Mouse (Mus musculus): Measurements from ENCODE around the gene Vmn1r61. TPM values are rescaled to one million over a fixed set of nuclear protein-coding genes. Genes with fewer than 3 reads are reported as not detected.

Vmn1r61 gene
- total RNA-seq (2014; fragmentation: Nextera tagmentation) (not detected in 2 replicates), total RNA-seq (2017) (not detected in 2 replicates)

DNA sequence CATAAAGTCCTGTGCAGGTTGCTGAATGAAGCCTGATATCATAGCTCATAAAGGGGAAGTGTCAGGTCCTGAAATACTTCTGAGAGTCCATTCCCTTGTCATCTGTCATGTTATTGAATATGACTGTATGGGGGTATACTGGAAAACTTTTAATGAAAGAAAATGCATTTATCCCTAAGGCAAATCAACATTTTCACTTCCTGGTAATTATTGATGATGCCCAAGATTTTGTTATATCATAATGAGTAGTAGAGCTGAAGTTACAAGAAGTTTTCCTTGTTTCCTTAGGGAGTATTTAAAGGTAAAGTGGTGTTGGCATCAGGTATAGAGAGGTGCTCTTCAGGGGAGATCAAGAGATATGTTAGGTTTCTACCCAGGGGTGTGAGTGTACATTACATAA lies at the start of gene Vmn1r61:
Gene Vmn1r61 (minus strand): TSS at position 101 of the 400 bp plus-strand sequence.
- no peak for ATAC-seq (replicated peaks; ENCODE audit: low FRiP score, low TSS enrichment, poor library complexity, severe bottlenecking)

Other genes starting within 250 kb of the Vmn1r61 start
- not detected in 2 replicates for gene Vmn1r58, start 199.9 kb downstream of the Vmn1r61 start, total RNA-seq (2014; fragmentation: Nextera tagmentation)
- not detected in 2 replicates for gene Vmn1r58, start 199.9 kb downstream of the Vmn1r61 start, total RNA-seq (2017)
- gene Vmn1r59, start 156.5 kb downstream of the Vmn1r61 start, total RNA-seq (2014; fragmentation: Nextera tagmentation), result not detected in 2 replicates
- gene Vmn1r59, start 156.5 kb downstream of the Vmn1r61 start, total RNA-seq (2017), result not detected in 2 replicates
- gene Vmn2r28, start 119.3 kb downstream of the Vmn1r61 start, total RNA-seq (2014; fragmentation: Nextera tagmentation), result not detected in 2 replicates
- gene Vmn2r28, start 119.3 kb downstream of the Vmn1r61 start, total RNA-seq (2017), result not detected in 2 replicates
- gene Vmn1r60, start 66.0 kb downstream of the Vmn1r61 start, total RNA-seq (2014; fragmentation: Nextera tagmentation), result not detected in 2 replicates
- not detected in 2 replicates for gene Vmn1r60, start 66.0 kb downstream of the Vmn1r61 start, total RNA-seq (2017)
- not detected in 2 replicates for gene Vmn1r62, start 60.3 kb upstream of the Vmn1r61 start, total RNA-seq (2014; fragmentation: Nextera tagmentation)
- gene Vmn1r62, start 60.3 kb upstream of the Vmn1r61 start, total RNA-seq (2017), result not detected in 2 replicates
- gene Vmn1r63, start 192.2 kb upstream of the Vmn1r61 start, total RNA-seq (2014; fragmentation: Nextera tagmentation), result not detected in 2 replicates
- gene Vmn1r63, start 192.2 kb upstream of the Vmn1r61 start, total RNA-seq (2017), result not detected in 2 replicates

All from megakaryocyte-erythroid progenitor cell, adult 5-6 weeks (primary cell).